Comparison of ENCODE assay signal across 9 mouse cellular contexts in genomic region chr15:93519836-93520826, GRCm38 (mm10).
DNase-seq lines count a peak whose midpoint lies in the region; ATAC-seq lines count a peak whose summit lies in the region.
"Had no signal": no experiment of that assay in that cellular context is flagged by ENCODE, and none has a peak within 500 bp of the region (broad histone marks: within the 10 kb centered on the region; RNA-seq: fewer than 3 reads in every experiment).

No protein-coding gene starts in this region.

- ATAC-seq in hindbrain, embryonic 16.5 days = no peak

- H3K9ac ChIP-seq in hindbrain, embryonic 16.5 days (ENCODE audit: low read depth, low read length) = peak overlapping the region; percentile 77; the same call in 1 of the 2 replicates

- DNase-seq in gastrocnemius, postnatal 10 days = peak; percentile 22
- DNase-seq in gastrocnemius, postnatal 36 days = no peak
- DNase-seq in forebrain, embryonic 10.5 days (ENCODE audit: extremely low spot score, low spot score) = no peak
- DNase-seq in lung, postnatal 14 days = peak; percentile 25
- DNase-seq in spleen, adult 18-20 months = no peak
- no peak for DNase-seq in spleen, adult 12 weeks (ENCODE audit: low spot score)
- no peak for DNase-seq in yolk sac, embryonic 10.5 days (ENCODE audit: low spot score)

- peak overlapping the region; percentile 85 for H3K4me3 ChIP-seq in forebrain, embryonic 10.5 days
- H3K4me3 ChIP-seq in hindbrain, embryonic 16.5 days (ENCODE audit: low read length) = peak overlapping the region; percentile 75

- H3K9me3 ChIP-seq in forebrain, embryonic 10.5 days = no peaks in the 10 kb centered on the region
- no peaks in the 10 kb centered on the region for H3K9me3 ChIP-seq in hindbrain, embryonic 16.5 days (ENCODE audit: control insufficient read depth, low read length)

- peaks cover 49% of the 10 kb centered on the region for H3K4me1 ChIP-seq in forebrain, embryonic 10.5 days
- H3K4me1 ChIP-seq in hindbrain, embryonic 16.5 days (ENCODE audit: control insufficient read depth, insufficient read depth, low read depth, low read length) = peaks cover 11% of the 10 kb centered on the region

- WGBS in forebrain, embryonic 10.5 days = 5% methylated on average over 17 of the region's 17 CpGs
- 8% methylated on average over 17 of the region's 17 CpGs for WGBS in hindbrain, embryonic 16.5 days

- peak overlapping the region; percentile 94 for H3K4me2 ChIP-seq in hindbrain, embryonic 16.5 days (ENCODE audit: low read length)

- H3K27ac ChIP-seq in forebrain, embryonic 10.5 days = peak overlapping the region; percentile 88; the same call in 1 of the 2 replicates
- peak overlapping the region; percentile 61; the same call in 1 of the 2 replicates for H3K27ac ChIP-seq in hindbrain, embryonic 16.5 days (ENCODE audit: low read depth, low read length)

- H3K36me3 ChIP-seq in forebrain, embryonic 10.5 days (replicated peaks) = no peaks in the 10 kb centered on the region
- no peaks in the 10 kb centered on the region for H3K36me3 ChIP-seq in hindbrain, embryonic 16.5 days (ENCODE audit: control insufficient read depth, insufficient read depth, low read length)
- H3K36me3 ChIP-seq: G1E had no signal

- peaks cover 81% of the 10 kb centered on the region for H3K27me3 ChIP-seq in forebrain, embryonic 10.5 days (ENCODE audit: poor library complexity, severe bottlenecking)
- no peaks in the 10 kb centered on the region; the same call in none of the 2 replicates for H3K27me3 ChIP-seq in hindbrain, embryonic 16.5 days (replicated peaks; ENCODE audit: control insufficient read depth, insufficient read depth, low read length)

- intact Hi-C loops in gastrocnemius, postnatal 36 days (cut with DNase I) = loop anchor here (2.0 to 5.0 kb wide), 2 partner anchors 57 to 693 kb away; no protein-coding TSS in a partner anchor

Comparison
In these comparisons a context has a peak if more than half of its experiments do, and no peak if none do; other contexts are left out.
1. DNase-seq: peak in gastrocnemius, postnatal 10 days (single experiment) and lung, postnatal 14 days (single experiment); none in gastrocnemius, postnatal 36 days (0 of 2), forebrain, embryonic 10.5 days (single experiment), spleen, adult 18-20 months (0 of 2), spleen, adult 12 weeks (single experiment) and yolk sac, embryonic 10.5 days (single experiment).